Mouse (Mus musculus) kidney, postnatal 0 days (tissue): ENCODE data around the gene E130208F15Rik. TPM values are rescaled to one million over a fixed set of nuclear protein-coding genes. Genes with fewer than 3 reads are reported as not detected.

Experiments
- ATAC-seq: fragments of 200-750 bp; cut with Nextera tagmentation; replicated peaks from 2 replicates; pipeline ENCODE4 v1.8.0; 2017; ENCODE audit warnings: low read depth, moderate number of reproducible peaks, moderate TSS enrichment, moderate library complexity; ENCODE audit not compliant: low FRiP score
- DNase-seq: peaks from one replicate; pipeline ENCODE4 v3.0.0-alpha.2; 2016; ENCODE audit warnings: low spot score
- H3K27ac ChIP-seq: fragments of 300-500 bp; sonication (generic); 2 replicates; pipeline ENCODE4 v1.5.1; 2014; ENCODE audit warnings: mild to moderate bottlenecking
- H3K27me3 ChIP-seq: fragments of 300-500 bp; sonication (generic); 2 replicates; pipeline ENCODE4 v1.6.1; 2014; ENCODE audit warnings: low read length, mixed read lengths; ENCODE audit not compliant: insufficient read depth
- H3K36me3 ChIP-seq: fragments of 300-500 bp; sonication (generic); 2 replicates; pipeline ENCODE4 v1.6.1; 2014; ENCODE audit warnings: low read length, mixed read lengths; ENCODE audit not compliant: insufficient read depth
- H3K4me1 ChIP-seq: fragments of 300-500 bp; sonication (generic); replicated peaks from 2 replicates; pipeline ENCODE4 v1.6.1; 2014; ENCODE audit warnings: antibody characterized with exemption, low read length, mixed read lengths; ENCODE audit not compliant: insufficient read depth
- H3K4me2 ChIP-seq: fragments of 300-500 bp; sonication (generic); 2 replicates; pipeline ENCODE4 v1.6.1; 2014; ENCODE audit warnings: mild to moderate bottlenecking, low read length, moderate library complexity, mixed read lengths
- H3K4me3 ChIP-seq: fragments of 300-500 bp; sonication (generic); replicated peaks from 2 replicates; pipeline ENCODE4 v1.5.1; 2014; ENCODE audit warnings: low read depth, low read length
- H3K9ac ChIP-seq: fragments of 300-500 bp; sonication (generic); 2 replicates; pipeline ENCODE4 v1.6.1; 2014; ENCODE audit warnings: low read depth, low read length
- H3K9me3 ChIP-seq: fragments of 300-500 bp; sonication (generic); replicated peaks from 2 replicates; pipeline ENCODE4 v1.6.1; 2016; ENCODE audit warnings: low read length, inconsistent platforms, mixed read lengths
- CTCF ChIP-seq: IDR thresholded peaks from 2 replicates; pipeline ENCODE4 v1.5.1; 2016; ENCODE audit warnings: antibody characterized with exemption, low read depth, mild to moderate bottlenecking, moderate library complexity
- WGBS: fragments of 180-500 bp; shearing (Covaris S2); extraction: QIAGEN DNeasy Blood & Tissue Kit; methylation state at CpG from one replicate; pipeline ENCODE4 v1.1.7; 2014; 5-methylcytosine and 5-hydroxymethylcytosine counted together
- polyA plus RNA-seq: library from polyadenylated mRNA; unstranded; fragments of >200 nt; fragmentation: Nextera tagmentation; extraction: Ambion mirVana; gene quantifications from 2 replicates; pipeline ENCODE4 v1.2.1, GENCODE M21; 2015

Gene E130208F15Rik
- polyA plus RNA-seq, 1 experiment from 2014 or later: not detected

DNA sequence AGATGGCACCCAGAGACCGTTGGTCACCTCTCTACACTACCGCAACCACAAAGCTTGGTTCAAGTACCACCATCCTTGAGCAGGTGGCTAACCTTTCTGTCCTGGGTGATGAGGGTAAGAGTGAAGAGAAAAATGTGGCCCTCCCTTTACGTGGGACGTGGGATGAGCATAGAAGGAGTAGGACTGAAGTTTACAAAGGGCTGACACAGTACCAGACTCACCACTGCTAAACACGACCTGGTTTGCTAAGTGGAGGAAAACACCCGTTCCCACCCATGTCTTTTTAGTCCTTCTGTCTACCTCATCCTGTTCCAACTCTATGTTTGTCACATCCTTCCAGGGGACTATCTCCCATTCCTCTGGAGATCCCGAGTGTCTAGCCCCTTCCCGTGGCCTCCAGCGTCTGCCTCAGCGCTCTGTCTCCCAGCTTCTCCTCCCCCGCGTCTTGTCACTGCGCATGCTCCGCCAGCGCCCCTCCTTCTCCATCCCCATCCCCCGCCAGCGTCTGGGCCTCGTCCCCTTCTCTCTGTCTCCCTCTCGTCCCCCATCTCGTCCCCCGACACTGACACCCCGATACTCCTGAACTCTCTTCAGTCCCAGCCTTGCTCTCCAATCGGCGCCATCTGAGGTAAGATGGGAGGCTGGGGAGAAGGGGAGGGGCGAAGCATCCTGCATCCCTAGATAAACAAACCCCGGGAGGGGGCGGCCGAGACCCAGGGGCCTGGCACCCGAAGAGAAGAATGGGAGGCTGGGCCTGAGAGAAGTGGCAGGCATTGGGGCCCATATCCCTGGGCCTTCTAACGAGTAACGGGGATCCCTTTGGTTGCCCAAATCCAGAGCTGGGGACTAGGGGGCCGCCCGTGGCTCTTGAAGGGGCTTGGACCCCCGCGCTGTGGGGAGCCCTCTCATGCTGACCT is 30.1 kb upstream of the E130208F15Rik start, which contains the start of gene Clip3:
Gene Clip3, plus strand, starts transcription at position 514 of the 917 bp plus-strand sequence.
- TF ChIP-seq CTCF: no peak
- peak; percentile 56 for ATAC-seq
- peak within 1 kb of the TSS; percentile 67 for H3K4me2 ChIP-seq
- peak within 1 kb of the TSS; percentile 52 for H3K4me3 ChIP-seq
- 7% methylated on average over 35 of the region's 35 CpGs for WGBS
- H3K27ac ChIP-seq: peak within 1 kb of the TSS; percentile 42; the same call in 1 of the 2 replicates
- DNase-seq: peak; percentile 91
- peak within 1 kb of the TSS; percentile 58 for H3K9ac ChIP-seq
- peaks cover 4% of the 10 kb centered on the region; the same call in 1 of the 2 replicates for H3K36me3 ChIP-seq
- no peaks in the 10 kb centered on the region for H3K27me3 ChIP-seq
- no peaks in the 10 kb centered on the region for H3K9me3 ChIP-seq
- H3K4me1 ChIP-seq: peaks cover 3% of the 10 kb centered on the region; the same call in 1 of the 2 replicates

GRCm38 (mm10) chr7:30293795-30294194 is 27.7 kb upstream of the E130208F15Rik start:
- TF ChIP-seq CTCF: no peak
- Histone ChIP-seq H3K27ac (no peak overlapping the region), H3K4me2 (no peak overlapping the region), H3K4me1 (peaks cover 3% of the 10 kb centered on the region; the same call in 1 of the 2 replicates), H3K27me3 (no peaks in the 10 kb centered on the region), H3K36me3 (peaks cover 8% of the 10 kb centered on the region), H3K9me3 (no peaks in the 10 kb centered on the region), H3K4me3 (no peak overlapping the region), H3K9ac (no peak overlapping the region)
- WGBS: 77% methylated on average over 13 of the region's 13 CpGs
- DNase-seq (no peak), ATAC-seq (no peak)

DNA sequence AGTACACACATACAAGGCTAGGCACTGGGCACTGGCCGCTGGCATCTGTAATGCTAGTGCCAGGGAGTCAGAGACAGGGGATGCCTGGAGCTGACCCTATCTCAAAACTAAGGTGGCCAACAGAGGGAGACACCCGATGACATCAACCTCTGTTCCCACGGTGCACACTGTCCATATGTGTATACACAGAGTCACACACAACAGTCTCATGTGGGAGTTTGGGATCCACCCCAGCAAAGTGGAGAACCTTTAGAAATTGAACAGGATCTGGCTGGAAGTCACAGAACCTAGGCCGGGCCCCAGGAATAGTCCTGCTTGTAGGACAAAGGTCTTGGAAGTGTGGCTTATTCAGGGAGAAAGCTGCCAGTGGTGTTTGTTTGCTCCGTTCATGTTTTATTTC is 27.2 kb upstream of the E130208F15Rik start:
- Histone ChIP-seq H3K9me3 (no peaks in the 10 kb centered on the region), H3K4me1 (peaks cover 3% of the 10 kb centered on the region; the same call in 1 of the 2 replicates), H3K27me3 (no peaks in the 10 kb centered on the region), H3K9ac (no peak overlapping the region), H3K36me3 (peaks cover 12% of the 10 kb centered on the region), H3K4me3 (no peak overlapping the region), H3K4me2 (no peak overlapping the region), H3K27ac (no peak overlapping the region)
- 92% methylated on average over 5 of the region's 5 CpGs for WGBS
- ATAC-seq: no peak
- no peak for TF ChIP-seq CTCF
- DNase-seq: no peak

DNA sequence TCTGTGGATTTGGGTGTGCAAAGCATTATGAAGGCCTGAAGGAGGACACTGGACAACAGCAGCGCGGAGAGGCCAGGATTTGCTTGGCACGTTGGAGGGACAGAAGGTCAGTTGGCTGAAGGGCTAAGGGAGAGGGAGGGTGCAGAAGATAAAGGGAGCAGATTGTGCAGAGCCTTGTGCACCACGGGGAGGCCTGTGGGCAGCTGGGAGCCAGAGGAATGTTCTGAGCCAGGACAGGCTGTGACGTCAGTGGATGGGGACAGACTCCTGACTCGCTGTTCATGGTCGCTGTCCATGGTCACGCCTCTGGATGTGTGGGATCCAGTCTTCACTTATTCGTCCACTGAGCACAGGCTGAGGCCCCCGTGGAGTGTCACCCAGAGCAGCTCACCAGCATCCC is 26.4 kb upstream of the E130208F15Rik start:
- H3K27ac ChIP-seq: no peak overlapping the region
- 62% methylated on average over 10 of the region's 10 CpGs for WGBS
- H3K4me3 ChIP-seq: no peak overlapping the region
- H3K9ac ChIP-seq: no peak overlapping the region
- peaks cover 13% of the 10 kb centered on the region for H3K36me3 ChIP-seq
- no peak for TF ChIP-seq CTCF
- no peaks in the 10 kb centered on the region for H3K9me3 ChIP-seq
- peaks cover 3% of the 10 kb centered on the region; the same call in 1 of the 2 replicates for H3K4me1 ChIP-seq
- peak; percentile 34 for DNase-seq
- H3K4me2 ChIP-seq: no peak overlapping the region
- no peak for ATAC-seq
- no peaks in the 10 kb centered on the region for H3K27me3 ChIP-seq

GRCm38 (mm10) chr7:30296816-30297215 is 24.7 kb upstream of the E130208F15Rik start:
- Histone ChIP-seq H3K4me2 (no peak overlapping the region), H3K27me3 (no peaks in the 10 kb centered on the region), H3K4me1 (peaks cover 3% of the 10 kb centered on the region; the same call in 1 of the 2 replicates), H3K36me3 (peaks cover 20% of the 10 kb centered on the region), H3K4me3 (no peak overlapping the region), H3K27ac (no peak overlapping the region), H3K9ac (no peak overlapping the region), H3K9me3 (no peaks in the 10 kb centered on the region)
- ATAC-seq (no peak), DNase-seq (no peak)
- 95% methylated on average over 15 of the region's 15 CpGs for WGBS
- TF ChIP-seq CTCF: no peak

- TF ChIP-seq CTCF: no peak
- H3K9me3 ChIP-seq: no peaks in the 10 kb centered on the region
- no peaks in the 10 kb centered on the region for H3K27me3 ChIP-seq
- DNase-seq (no peak), ATAC-seq (no peak)
- no peak overlapping the region for H3K9ac ChIP-seq
- peaks cover 24% of the 10 kb centered on the region for H3K36me3 ChIP-seq
- H3K4me1 ChIP-seq: peaks cover 2% of the 10 kb centered on the region; the same call in 1 of the 2 replicates
- WGBS: 87% methylated on average over 16 of the region's 16 CpGs
- H3K27ac ChIP-seq: no peak overlapping the region
- no peak overlapping the region for H3K4me2 ChIP-seq
- no peak overlapping the region for H3K4me3 ChIP-seq
These were observed 24.3 kb upstream of the E130208F15Rik start for GRCm38 (mm10) chr7:30297266-30297665.
